Mouse (Mus musculus) intestine, postnatal 0 days (tissue): ENCODE measurements around the gene Pitpnc1. TPM values are rescaled to one million over a fixed set of nuclear protein-coding genes. Genes with fewer than 3 reads are reported as not detected.
A peak's percentile ranks its signal among the peaks of the same experiment; 100 is the strongest.
"Not testable (repeated sequence)": the region's sequence is repeated elsewhere in the genome, so short reads cannot be mapped to it uniquely, and the experiment has no call there.

ENCODE experiments used
- ATAC-seq: fragments of 200-750 bp; cut with Nextera tagmentation; 2 replicates; pipeline ENCODE4 v1.8.0; 2017; ENCODE audit warnings: mild to moderate bottlenecking, moderate TSS enrichment, moderate library complexity
- H3K27ac ChIP-seq: fragments of 300-500 bp; sonication (generic); 2 replicates; pipeline ENCODE4 v1.5.1; 2014; ENCODE audit warnings: mild to moderate bottlenecking, low read depth, low read length, moderate library complexity
- H3K27me3 ChIP-seq: fragments of 300-500 bp; sonication (generic); replicated peaks from 2 replicates; pipeline ENCODE4 v1.6.1; 2014; ENCODE audit warnings: low read length, mixed read lengths; ENCODE audit not compliant: control insufficient read depth, insufficient read depth
- H3K36me3 ChIP-seq: fragments of 300-500 bp; sonication (generic); 2 replicates; pipeline ENCODE4 v1.6.1; 2014; ENCODE audit warnings: mild to moderate bottlenecking, moderate library complexity; ENCODE audit not compliant: control insufficient read depth, insufficient read depth
- H3K4me1 ChIP-seq: fragments of 300-500 bp; sonication (generic); replicated peaks from 2 replicates; pipeline ENCODE4 v1.6.1; 2014; ENCODE audit warnings: antibody characterized with exemption, low read length, mixed read lengths; ENCODE audit not compliant: control insufficient read depth, insufficient read depth
- H3K4me2 ChIP-seq: fragments of 300-500 bp; sonication (generic); replicated peaks from 2 replicates; pipeline ENCODE4 v1.6.1; 2014; ENCODE audit warnings: low read depth, mild to moderate bottlenecking, moderate library complexity
- H3K4me3 ChIP-seq: fragments of 300-500 bp; sonication (generic); 2 replicates; pipeline ENCODE4 v1.5.1; 2014; ENCODE audit warnings: low read depth, low read length
- H3K9ac ChIP-seq: fragments of 300-500 bp; sonication (generic); 2 replicates; pipeline ENCODE4 v1.6.1; 2014; ENCODE audit warnings: mild to moderate bottlenecking, low read depth, low read length
- H3K9me3 ChIP-seq: fragments of 300-500 bp; sonication (generic); 2 replicates; pipeline ENCODE4 v1.6.1; 2016; ENCODE audit warnings: mixed run types; ENCODE audit not compliant: control insufficient read depth
- CTCF ChIP-seq: sonication (generic); IDR thresholded peaks from 2 replicates; pipeline ENCODE4 v1.5.1; 2016; ENCODE audit warnings: low read depth, mild to moderate bottlenecking, control low read depth, antibody characterized with exemption, moderate library complexity
- WGBS: fragments of 180-500 bp; shearing (Covaris S2); extraction: QIAGEN DNeasy Blood & Tissue Kit; methylation state at CpG from one replicate; pipeline ENCODE4 v1.1.7; 2014; 5-methylcytosine and 5-hydroxymethylcytosine counted together
- polyA plus RNA-seq: library from polyadenylated mRNA; unstranded; fragments of >200 nt; fragmentation: Nextera tagmentation; extraction: Ambion mirVana; gene quantifications from 2 replicates; pipeline ENCODE4 v1.2.1, GENCODE M21; 2015

Gene Pitpnc1
- polyA plus RNA-seq, 1 experiment from 2014 or later, result 4.4 TPM

DNA sequence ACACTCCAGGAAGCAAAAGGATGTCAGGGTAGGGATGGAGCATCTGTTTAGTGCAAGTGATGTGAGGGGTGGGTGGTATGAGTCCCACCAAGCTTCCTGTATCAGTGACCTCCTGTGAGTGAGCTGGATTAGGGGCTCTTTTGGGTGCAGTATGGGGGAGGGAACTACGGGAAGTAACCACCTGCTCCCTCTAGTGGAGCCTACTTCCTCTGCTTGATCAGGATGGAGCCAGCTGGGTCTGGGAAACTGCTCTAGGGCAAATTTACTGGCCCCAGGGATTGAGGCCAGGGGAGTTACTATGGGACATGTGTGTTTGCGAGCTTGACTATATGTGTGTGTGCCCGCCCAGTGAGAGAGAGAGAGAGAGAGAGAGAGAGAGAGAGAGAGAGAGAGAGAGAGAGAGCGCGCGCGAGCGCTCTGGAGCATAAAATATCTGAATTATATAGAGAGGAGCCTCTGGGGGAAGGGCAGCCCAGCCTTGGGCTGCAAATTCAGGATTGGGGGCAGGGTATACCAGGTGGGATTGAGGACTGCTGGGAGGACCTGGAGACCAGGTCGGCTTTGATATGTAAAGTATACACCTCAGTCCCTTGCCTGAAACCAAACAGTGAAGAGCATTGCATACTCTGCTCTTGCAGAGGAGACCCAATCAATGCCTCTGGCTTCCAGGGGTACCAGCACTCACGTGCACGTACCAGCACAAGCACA lies 39.3 kb upstream of the Pitpnc1 start:
- peak; percentile 66 for TF ChIP-seq CTCF
- Histone ChIP-seq H3K4me1 (peaks cover 5% of the 10 kb centered on the region; the same call in 1 of the 2 replicates), H3K9ac (no peak overlapping the region), H3K4me3 (no peak overlapping the region), H3K36me3 (no peaks in the 10 kb centered on the region), H3K9me3 (no peaks in the 10 kb centered on the region), H3K4me2 (no peak overlapping the region; the same call in 1 of the 2 replicates), H3K27me3 (no peaks in the 10 kb centered on the region), H3K27ac (no peak overlapping the region)
- ATAC-seq, result 0 out of 2 replicates have a peak, but pooled peaks have one; percentile 25
- WGBS, result 26% methylated on average over 11 of the region's 11 CpGs

DNA sequence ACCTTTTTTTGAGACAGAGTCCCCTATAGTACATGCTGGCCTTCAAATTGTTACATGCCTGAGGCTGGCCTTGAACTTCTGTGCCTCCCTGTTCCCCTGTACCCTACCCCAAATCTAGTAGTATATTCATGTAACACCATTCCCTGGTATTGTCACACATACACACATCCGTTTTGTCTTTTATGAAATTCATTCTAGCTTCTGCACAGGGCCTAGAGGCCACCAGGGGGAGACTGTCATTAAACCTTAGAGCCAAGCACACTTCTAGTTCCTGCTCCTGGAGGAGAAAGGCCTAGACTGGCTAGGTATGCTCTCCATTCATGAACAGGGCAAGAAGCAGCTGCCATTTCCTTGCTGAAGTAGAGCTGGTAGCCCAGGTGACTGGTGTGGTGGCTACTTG lies 35.8 kb upstream of the Pitpnc1 start:
- peak; percentile 76 for TF ChIP-seq CTCF
- Histone ChIP-seq H3K27me3 (no peaks in the 10 kb centered on the region), H3K4me3 (no peak overlapping the region), H3K9ac (no peak overlapping the region), H3K4me2 (no peak overlapping the region), H3K9me3 (no peaks in the 10 kb centered on the region), H3K27ac (no peak overlapping the region), H3K4me1 (peaks cover 5% of the 10 kb centered on the region; the same call in 1 of the 2 replicates), H3K36me3 (peaks cover 3% of the 10 kb centered on the region; the same call in 1 of the 2 replicates)
- 61% methylated on average over 1 of the region's 1 CpGs for WGBS
- no peak for ATAC-seq

DNA sequence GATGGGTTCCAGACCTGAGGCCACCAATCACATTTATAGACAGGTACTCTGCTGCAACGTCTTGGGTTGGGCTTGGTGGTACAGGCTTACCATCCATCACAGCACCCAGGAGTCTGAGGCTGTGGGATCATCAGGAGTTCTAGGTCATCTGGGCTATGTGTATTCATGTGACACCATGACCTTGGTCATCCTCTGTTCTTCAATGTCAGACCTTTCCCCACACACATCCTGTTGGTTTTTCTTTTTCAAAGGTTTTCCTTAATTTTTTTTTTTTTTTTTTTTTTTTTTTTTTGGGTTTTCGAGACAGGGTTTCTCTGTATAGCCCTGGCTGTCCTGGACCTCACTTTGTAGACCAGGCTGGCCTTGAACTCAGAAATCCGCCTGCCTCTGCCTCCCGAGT lies 33.9 kb upstream of the Pitpnc1 start:
- H3K9ac ChIP-seq, H3K27ac ChIP-seq, H3K4me1 ChIP-seq, H3K4me3 ChIP-seq, H3K4me2 ChIP-seq, H3K9me3 ChIP-seq, ATAC-seq, H3K27me3 ChIP-seq: not testable (repeated sequence)
- WGBS, result 95% methylated on average over 3 of the region's 4 CpGs
- H3K36me3 ChIP-seq, result peaks cover 10% of the 10 kb centered on the region

DNA sequence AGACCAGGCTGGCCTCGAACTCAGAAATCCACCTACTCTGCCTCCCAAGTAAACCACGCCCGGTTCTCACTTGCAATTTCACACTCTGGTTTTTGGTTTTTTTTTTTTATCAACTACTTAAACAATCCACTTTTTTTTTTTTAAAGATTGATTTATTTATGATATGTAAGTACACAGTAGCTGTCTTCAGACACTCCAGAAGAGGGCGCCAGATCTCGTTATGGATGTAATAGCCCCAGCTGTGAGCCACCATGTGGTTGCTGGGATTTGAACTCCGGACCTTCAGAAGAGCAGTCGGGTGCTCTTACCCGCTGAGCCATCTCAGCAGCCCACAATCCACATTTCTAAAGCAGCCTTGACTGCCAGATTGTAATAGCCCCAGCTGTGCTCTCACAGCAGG lies 32.3 kb upstream of the Pitpnc1 start:
- Histone ChIP-seq H3K36me3 (peaks cover 22% of the 10 kb centered on the region), H3K4me1 (no peaks in the 10 kb centered on the region), H3K9ac (no peak overlapping the region), H3K9me3 (no peaks in the 10 kb centered on the region), H3K4me3 (no peak overlapping the region), H3K27me3 (no peaks in the 10 kb centered on the region), H3K4me2 (no peak overlapping the region), H3K27ac (no peak overlapping the region)
- 85% methylated on average over 8 of the region's 8 CpGs for WGBS
- no peak for ATAC-seq
- TF ChIP-seq CTCF, result peak; percentile 40

GRCm38 (mm10) chr11:107484341-107484740 lies 13.8 kb upstream of the Pitpnc1 start:
- Histone ChIP-seq H3K9me3 (no peaks in the 10 kb centered on the region), H3K4me2 (no peak overlapping the region), H3K27me3 (no peaks in the 10 kb centered on the region), H3K36me3 (peaks cover 34% of the 10 kb centered on the region), H3K4me1 (peaks cover 8% of the 10 kb centered on the region), H3K9ac (no peak overlapping the region), H3K4me3 (no peak overlapping the region), H3K27ac (no peak overlapping the region)
- 88% methylated on average over 3 of the region's 3 CpGs for WGBS
- TF ChIP-seq CTCF, result no peak
- ATAC-seq, result no peak

DNA sequence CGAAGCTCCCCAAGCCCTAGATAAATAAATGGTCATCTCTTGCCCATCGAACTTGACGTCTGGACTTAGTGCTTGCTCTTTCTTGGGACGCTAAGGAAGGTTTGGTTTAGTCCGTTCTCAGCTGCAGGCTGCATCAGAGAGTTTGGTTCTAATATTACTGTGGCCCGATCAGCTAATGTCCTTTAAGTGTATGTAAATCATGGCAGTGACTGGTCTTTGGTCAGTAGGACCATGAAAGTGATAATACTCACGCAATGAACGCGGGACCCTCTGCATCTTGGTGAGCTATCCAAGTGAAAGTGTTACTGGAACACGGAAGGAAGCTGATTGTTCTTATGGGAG lies 9.3 kb upstream of the Pitpnc1 start:
- H3K4me1 ChIP-seq, result peaks cover 8% of the 10 kb centered on the region
- H3K4me2 ChIP-seq, result peak overlapping the region; percentile 81
- peak; percentile 5; the same call in 1 of the 2 replicates for ATAC-seq
- no peaks in the 10 kb centered on the region for H3K27me3 ChIP-seq
- peak overlapping the region; percentile 86 for H3K9ac ChIP-seq
- TF ChIP-seq CTCF, result no peak
- peak overlapping the region; percentile 85 for H3K27ac ChIP-seq
- H3K9me3 ChIP-seq, result no peaks in the 10 kb centered on the region
- 0% methylated on average over 10 of the region's 10 CpGs for WGBS
- peak overlapping the region; percentile 90 for H3K4me3 ChIP-seq
- H3K36me3 ChIP-seq, result 0 out of 2 replicates have a peak, but pooled peaks cover 2% of the 10 kb centered on the region
